Mouse (Mus musculus) stomach, postnatal 0 days (tissue): ENCODE results near the gene Lpin2.

ENCODE experiments used
- CTCF ChIP-seq: IDR thresholded peaks from 2 replicates; pipeline ENCODE4 v1.5.1; 2016; ENCODE audit warnings: antibody characterized with exemption, low read depth, mild to moderate bottlenecking, moderate library complexity
- EP300 ChIP-seq: optimal IDR thresholded peaks from 2 replicates; pipeline ENCODE3; 2016; ENCODE audit warnings: antibody characterized with exemption

GRCm38 (mm10) chr17:71208376-71208775 lies 26.0 kb downstream of the Lpin2 start:
- TF ChIP-seq EP300 (no peak), CTCF (no peak)
